Mouse (Mus musculus) c-Kit-positive CD71-negative TER-119-negative erythroid progenitor cells, embryonic 14.5 days (primary cell): ENCODE measurements at regions not wholly inside any gene's neighbourhood (a gene's known extent, or its start where the extent isn't known, plus 50 kb on each side); places are given as distances from the start of the nearest gene placed in this dataset.

Source experiments
- DNase-seq: peaks from one replicate; pipeline ENCODE4 v3.0.0-alpha.2; 2013; ENCODE audit warnings: low read depth

- DNase-seq = no peak
These were observed 380.4 kb downstream of the Etnk1 start for GRCm38 (mm10) chr6:143547406-143547903.

GRCm38 (mm10) chr6:143554946-143555345, 387.9 kb downstream of the Etnk1 start:
- no peak for DNase-seq

GRCm38 (mm10) chr6:143558046-143558884, 391.2 kb downstream of the Etnk1 start:
- DNase-seq = no peak

GRCm38 (mm10) chr6:143559316-143559715, 392.3 kb downstream of the Etnk1 start:
- no peak for DNase-seq

- DNase-seq = no peak
These were observed 394.5 kb downstream of the Etnk1 start for GRCm38 (mm10) chr6:143561316-143562088.

GRCm38 (mm10) chr6:143571356-143572115, 404.5 kb downstream of the Etnk1 start:
- DNase-seq = no peak

- no peak for DNase-seq
These were observed 412.2 kb downstream of the Etnk1 start for GRCm38 (mm10) chr6:143579223-143579622.

GRCm38 (mm10) chr6:143589666-143590065, 422.6 kb downstream of the Etnk1 start:
- DNase-seq = no peak

- no peak for DNase-seq
These were observed 423.2 kb downstream of the Etnk1 start for GRCm38 (mm10) chr6:143590231-143590630.

GRCm38 (mm10) chr6:143592490-143592889, 425.5 kb downstream of the Etnk1 start:
- no peak for DNase-seq

- DNase-seq = no peak
These were observed 428.5 kb downstream of the Etnk1 start for GRCm38 (mm10) chr6:143595486-143595885.

- DNase-seq = no peak
These were observed 430.4 kb downstream of the Etnk1 start for GRCm38 (mm10) chr6:143597414-143597813.

- no peak for DNase-seq
These were observed 431.9 kb downstream of the Etnk1 start for GRCm38 (mm10) chr6:143598916-143599315.

GRCm38 (mm10) chr6:143609100-143609499, 442.1 kb downstream of the Etnk1 start:
- DNase-seq = peak; percentile 13

- no peak for DNase-seq
These were observed 445.9 kb downstream of the Etnk1 start for GRCm38 (mm10) chr6:143612966-143613365.

- no peak for DNase-seq
These were observed 447.5 kb downstream of the Etnk1 start for GRCm38 (mm10) chr6:143614431-143614987.

GRCm38 (mm10) chr6:143615361-143615760, 448.3 kb downstream of the Etnk1 start:
- DNase-seq = no peak

- no peak for DNase-seq
These were observed 449.4 kb downstream of the Etnk1 start for GRCm38 (mm10) chr6:143616386-143616785.

- no peak for DNase-seq
These were observed 451.5 kb downstream of the Etnk1 start for GRCm38 (mm10) chr6:143618558-143618957.

- DNase-seq = no peak
These were observed 453.6 kb downstream of the Etnk1 start for GRCm38 (mm10) chr6:143620583-143620982.

GRCm38 (mm10) chr6:143622161-143622560, 455.1 kb downstream of the Etnk1 start:
- DNase-seq = no peak

GRCm38 (mm10) chr6:143624901-143625300, 457.9 kb downstream of the Etnk1 start:
- DNase-seq = no peak
